Mouse (Mus musculus) cerebellum, adult 2 months (tissue): ENCODE data around the gene Plekha6.

Experiments
- CTCF ChIP-seq: fragments of 200-500 bp; IDR thresholded peaks from 2 replicates; pipeline ENCODE4 v1.5.1; 2011; ENCODE audit warnings: low read depth, mild to moderate bottlenecking, control low read depth, low read length, moderate library complexity, borderline replicate concordance; ENCODE audit not compliant: insufficient read depth
- POLR2A ChIP-seq: fragments of 200-500 bp; IDR thresholded peaks from 2 replicates; pipeline ENCODE4 v1.6.1; 2011; ENCODE audit warnings: low read length, control low read depth, borderline replicate concordance; ENCODE audit not compliant: insufficient read depth

DNA sequence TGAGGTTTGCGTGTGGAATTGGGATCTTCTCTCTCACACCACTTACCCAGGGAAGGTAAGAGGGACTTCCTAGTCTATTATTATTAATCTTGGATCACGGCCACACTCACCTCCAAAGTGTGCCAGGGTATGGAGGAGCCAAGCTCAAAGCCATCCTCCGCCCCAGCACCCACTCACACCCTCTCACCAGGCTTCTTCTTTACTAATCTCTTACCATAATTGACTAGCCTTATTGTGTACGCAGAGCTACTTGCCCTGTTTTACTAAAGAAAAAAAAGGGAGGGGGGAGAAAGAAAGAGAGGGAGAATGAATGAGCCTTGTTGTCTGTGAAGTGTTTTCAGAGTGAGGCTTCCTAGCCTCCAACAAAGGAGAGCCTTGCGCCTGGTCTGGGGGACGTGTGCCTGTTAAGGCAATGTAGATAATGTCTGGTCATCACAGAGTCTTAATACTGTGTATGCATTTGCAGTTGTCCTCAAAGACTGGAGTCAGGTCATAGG, 164.3 kb downstream of the Plekha6 start:
- no peak for TF ChIP-seq CTCF
- no peak for TF ChIP-seq POLR2A
